ENCODE assay signal across 9 mouse cellular contexts in the genomic region with DNA sequence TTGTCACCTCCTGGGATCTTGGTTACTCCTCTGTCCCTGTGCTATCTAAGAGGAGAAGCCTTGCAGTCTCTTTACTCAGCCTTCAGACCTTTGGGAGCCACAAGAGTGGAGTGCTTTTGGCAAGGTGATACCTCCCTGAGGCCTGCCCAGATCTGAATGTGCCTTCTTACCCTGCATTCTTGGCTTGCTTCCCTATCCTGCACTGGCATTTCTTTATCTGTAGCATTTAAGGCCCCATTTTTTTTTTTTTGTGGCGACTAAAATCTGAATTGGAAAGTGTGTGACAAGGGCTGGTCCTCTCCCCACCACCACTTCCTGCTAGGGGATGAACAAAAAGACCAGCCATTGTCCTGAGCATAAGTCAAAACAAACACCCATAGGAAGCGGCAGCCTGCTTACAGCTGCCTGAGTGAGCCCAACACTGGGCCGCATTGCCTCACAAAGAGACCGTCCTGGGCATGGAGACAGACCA.
A peak's percentile ranks its signal among the peaks of the same experiment; 100 is the strongest.
DNase-seq lines count a peak whose midpoint lies in the region; ATAC-seq lines count a peak whose summit lies in the region.
"Had no signal": no experiment of that assay in that cellular context is flagged by ENCODE, and none has a peak within 500 bp of the region (broad histone marks: within the 10 kb centered on the region; RNA-seq: fewer than 3 reads in every experiment).

No protein-coding gene starts in this region.

- ATAC-seq in embryonic facial prominence, embryonic 11.5 days (replicated peaks; ENCODE audit: insufficient number of reproducible peaks, low FRiP score, low TSS enrichment, low read depth): peak; percentile 76
- ATAC-seq in limb, embryonic 15.5 days (ENCODE audit: insufficient number of reproducible peaks, low FRiP score, low TSS enrichment, low read depth): no peak

- no peak overlapping the region for H3K9ac ChIP-seq in embryonic facial prominence, embryonic 11.5 days (replicated peaks; ENCODE audit: low read length)
- no peak overlapping the region for H3K9ac ChIP-seq in limb, embryonic 15.5 days

- no peaks in the 10 kb centered on the region for H3K27me3 ChIP-seq in embryonic facial prominence, embryonic 11.5 days (ENCODE audit: control insufficient read depth, insufficient read depth, low read length)
- no peaks in the 10 kb centered on the region for H3K27me3 ChIP-seq in limb, embryonic 15.5 days

- no peak overlapping the region for H3K4me3 ChIP-seq in embryonic facial prominence, embryonic 11.5 days (ENCODE audit: low read depth, low read length)
- no peak overlapping the region for H3K4me3 ChIP-seq in limb, embryonic 15.5 days

- no peak overlapping the region for H3K4me2 ChIP-seq in embryonic facial prominence, embryonic 11.5 days (ENCODE audit: low read depth, low read length)
- no peak overlapping the region for H3K4me2 ChIP-seq in limb, embryonic 15.5 days

- DNase-seq in heart, adult 11 months: peak; percentile 94
- DNase-seq in heart, postnatal 25 days (ENCODE audit: low spot score): no peak
- no peak for DNase-seq in embryonic facial prominence, embryonic 11.5 days (ENCODE audit: low spot score)
- DNase-seq in heart, postnatal 4 days: peak; percentile 25
- peak; percentile 30 for DNase-seq in naive thymus-derived CD4-positive, alpha-beta T cell, adult 2 months (ENCODE audit: low read depth)
- no peak for DNase-seq in spleen, postnatal 10 days (ENCODE audit: low spot score in 2 of 2)
- no peak for DNase-seq in right cerebral cortex, postnatal 25 days

- no peaks in the 10 kb centered on the region for H3K9me3 ChIP-seq in embryonic facial prominence, embryonic 11.5 days (replicated peaks; ENCODE audit: control insufficient read depth, low read length)
- no peaks in the 10 kb centered on the region for H3K9me3 ChIP-seq in limb, embryonic 15.5 days

- peaks cover 3% of the 10 kb centered on the region; the same call in 1 of the 2 replicates for H3K4me1 ChIP-seq in embryonic facial prominence, embryonic 11.5 days (ENCODE audit: control insufficient read depth, insufficient read depth, low read length)
- peaks cover 38% of the 10 kb centered on the region for H3K4me1 ChIP-seq in limb, embryonic 15.5 days

- H3K27ac ChIP-seq in embryonic facial prominence, embryonic 11.5 days (replicated peaks; ENCODE audit: low read depth, low read length): peak overlapping the region; percentile 60
- H3K27ac ChIP-seq in limb, embryonic 15.5 days: peak overlapping the region; percentile 68
- H3K27ac ChIP-seq: macrophage had no signal

- H3K36me3 ChIP-seq in embryonic facial prominence, embryonic 11.5 days (replicated peaks; ENCODE audit: control insufficient read depth, insufficient read depth, low read depth, low read length): no peaks in the 10 kb centered on the region
- H3K36me3 ChIP-seq in limb, embryonic 15.5 days: peaks cover 4% of the 10 kb centered on the region

- 30% methylated on average over 4 of the region's 4 CpGs for WGBS in embryonic facial prominence, embryonic 11.5 days
- 49% methylated on average over 4 of the region's 4 CpGs for WGBS in limb, embryonic 15.5 days

- intact Hi-C loops in heart, postnatal 25 days (cut with DNase I): loop anchor here (5.0 kb wide), 1 partner anchor 41 kb away; no protein-coding TSS in a partner anchor

Comparison
In these comparisons a context has a peak if more than half of its experiments do, and no peak if none do; other contexts are left out.
1. DNase-seq: peak in heart, adult 11 months (single experiment), heart, postnatal 4 days (single experiment) and naive thymus-derived CD4-positive, alpha-beta T cell, adult 2 months (single experiment); none in heart, postnatal 25 days (single experiment), embryonic facial prominence, embryonic 11.5 days (single experiment), spleen, postnatal 10 days (0 of 2) and right cerebral cortex, postnatal 25 days (single experiment).